Mouse (Mus musculus) midbrain, embryonic 11.5 days (tissue): ENCODE measurements around the gene Ott. TPM values are rescaled to one million over a fixed set of nuclear protein-coding genes. Genes with fewer than 3 reads are reported as not detected.
"Not testable (repeated sequence)": the region's sequence is repeated elsewhere in the genome, so short reads cannot be mapped to it uniquely, and the experiment has no call there.

ENCODE experiments used
- ATAC-seq: fragments of 200-750 bp; cut with Nextera tagmentation; 2 replicates; pipeline ENCODE4 v1.8.0; 2017; ENCODE audit warnings: moderate TSS enrichment, moderate library complexity; ENCODE audit not compliant: low FRiP score
- DNase-seq: peaks from one replicate; pipeline ENCODE4 v3.0.0; 2015; ENCODE audit warnings: low spot score; ENCODE audit errors: missing footprints
- H3K27ac ChIP-seq: fragments of 300-500 bp; sonication (generic); 2 replicates; pipeline ENCODE4 v1.5.1; 2014; ENCODE audit warnings: low read depth, low read length
- H3K27me3 ChIP-seq: fragments of 300-500 bp; sonication (generic); 2 replicates; pipeline ENCODE4 v1.6.1; 2014; ENCODE audit warnings: mild to moderate bottlenecking, low read length, moderate library complexity, mixed read lengths; ENCODE audit not compliant: control insufficient read depth, insufficient read depth
- H3K36me3 ChIP-seq: fragments of 300-500 bp; sonication (generic); 2 replicates; pipeline ENCODE4 v1.6.1; 2014; ENCODE audit warnings: mild to moderate bottlenecking, low read length, moderate library complexity, mixed read lengths; ENCODE audit not compliant: control insufficient read depth, insufficient read depth
- H3K4me1 ChIP-seq: fragments of 300-500 bp; sonication (generic); 2 replicates; pipeline ENCODE4 v1.6.1; 2014; ENCODE audit warnings: low read length; ENCODE audit not compliant: control insufficient read depth, insufficient read depth
- H3K4me2 ChIP-seq: fragments of 300-500 bp; sonication (generic); 2 replicates; pipeline ENCODE4 v1.6.1; 2014; ENCODE audit warnings: mild to moderate bottlenecking, moderate library complexity
- H3K4me3 ChIP-seq: fragments of 300-500 bp; sonication (generic); 2 replicates; pipeline ENCODE4 v1.5.1; 2014; ENCODE audit warnings: low read depth, low read length
- H3K9ac ChIP-seq: fragments of 300-500 bp; sonication (generic); 2 replicates; pipeline ENCODE4 v1.6.1; 2014; ENCODE audit warnings: low read length
- H3K9me3 ChIP-seq: fragments of 300-500 bp; sonication (generic); 2 replicates; pipeline ENCODE4 v1.6.1; 2016; ENCODE audit warnings: low read length; ENCODE audit not compliant: control insufficient read depth
- WGBS: fragments of 180-500 bp; shearing (Covaris S2); extraction: QIAGEN DNeasy Blood & Tissue Kit; methylation state at CpG from one replicate; pipeline ENCODE4 v1.1.7; 2014; 5-methylcytosine and 5-hydroxymethylcytosine counted together
- polyA plus RNA-seq: library from polyadenylated mRNA; unstranded; fragments of >200 nt; fragmentation: Nextera tagmentation; extraction: Ambion mirVana; gene quantifications from 2 replicates; pipeline ENCODE4 v1.2.1, GENCODE M21; 2014

Ott gene
- polyA plus RNA-seq, result not detected in 2 replicates

- no CpG with 5 or more reads among the region's 5 CpGs for WGBS
- not testable (repeated sequence) for H3K4me1 ChIP-seq, H3K27ac ChIP-seq, H3K9me3 ChIP-seq, H3K9ac ChIP-seq, H3K36me3 ChIP-seq, H3K4me2 ChIP-seq, DNase-seq, H3K4me3 ChIP-seq, ATAC-seq, H3K27me3 ChIP-seq
Measured at GRCm38 (mm10) chrX:149073982-149074381, at the start of gene Ott. TSS of gene Ott (plus strand) at chrX:149074282.

Other genes with a start within 250 kb of the Ott start
- not detected in 2 replicates for gene Luzp4, start 216.6 kb upstream of the Ott start, polyA plus RNA-seq
- not detected in 2 replicates for gene Gm15093, start 198.1 kb downstream of the Ott start, polyA plus RNA-seq